Mouse (Mus musculus) cerebellum, postnatal 4 days (tissue): ENCODE data around the gene Vti1a.

Source experiments
- DNase-seq, 2 experiments: peaks; one replicate each; pipeline ENCODE4 v3.0.0; 2022; ENCODE audit warnings: low spot score in 2 of 2, mixed read lengths in 1 of 2

Vti1a gene

GRCm38 (mm10) chr19:55378884-55379283 lies 62.8 kb downstream of the Vti1a start:
- no peak for DNase-seq

GRCm38 (mm10) chr19:55380764-55381163 lies 64.7 kb downstream of the Vti1a start:
- DNase-seq, result no peak

- no peak for DNase-seq
Measured at GRCm38 (mm10) chr19:55381343-55381742, 65.2 kb downstream of the Vti1a start.

- no peak for DNase-seq
Measured at GRCm38 (mm10) chr19:55382745-55383144, 66.7 kb downstream of the Vti1a start.

- no peak for DNase-seq
Measured at GRCm38 (mm10) chr19:55384634-55385033, 68.5 kb downstream of the Vti1a start.

- DNase-seq, result no peak
Measured at GRCm38 (mm10) chr19:55389019-55389418, 72.9 kb downstream of the Vti1a start.

GRCm38 (mm10) chr19:55390323-55390722 lies 74.2 kb downstream of the Vti1a start:
- no peak for DNase-seq

- DNase-seq, result no peak
Measured at GRCm38 (mm10) chr19:55401638-55402037, 85.5 kb downstream of the Vti1a start.

GRCm38 (mm10) chr19:55408486-55408885 lies 92.4 kb downstream of the Vti1a start:
- no peak for DNase-seq

- DNase-seq, result no peak
Measured at GRCm38 (mm10) chr19:55411415-55411814, 95.3 kb downstream of the Vti1a start.

- no peak for DNase-seq
Measured at GRCm38 (mm10) chr19:55411894-55412293, 95.8 kb downstream of the Vti1a start.

- DNase-seq, result peak in 1 of 2 experiments; percentile 55
Measured at GRCm38 (mm10) chr19:55414050-55414449, 98.0 kb downstream of the Vti1a start.

- DNase-seq, result no peak
Measured at GRCm38 (mm10) chr19:55418756-55419155, 102.7 kb downstream of the Vti1a start.

GRCm38 (mm10) chr19:55419961-55420360 lies 103.9 kb downstream of the Vti1a start:
- DNase-seq, result no peak

- no peak for DNase-seq
Measured at GRCm38 (mm10) chr19:55421816-55422215, 105.7 kb downstream of the Vti1a start.

- no peak for DNase-seq
Measured at GRCm38 (mm10) chr19:55422311-55423064, 106.4 kb downstream of the Vti1a start.

GRCm38 (mm10) chr19:55423065-55423716 lies 107.1 kb downstream of the Vti1a start:
- no peak for DNase-seq

GRCm38 (mm10) chr19:55423952-55424351 lies 107.9 kb downstream of the Vti1a start:
- DNase-seq, result peak in 1 of 2 experiments; percentile 71

- DNase-seq, result no peak
Measured at GRCm38 (mm10) chr19:55424507-55424906, 108.4 kb downstream of the Vti1a start.

GRCm38 (mm10) chr19:55440306-55440705 lies 124.2 kb downstream of the Vti1a start:
- no peak for DNase-seq

- DNase-seq, result no peak
Measured at GRCm38 (mm10) chr19:55443618-55444017, 127.5 kb downstream of the Vti1a start.

GRCm38 (mm10) chr19:55449084-55449483 lies 133.0 kb downstream of the Vti1a start:
- peak in 1 of 2 experiments; percentile 32 for DNase-seq

- DNase-seq, result no peak
Measured at GRCm38 (mm10) chr19:55449506-55449905, 133.4 kb downstream of the Vti1a start.
